Mouse (Mus musculus) G1E (cell line): ENCODE results near the gene Kcne2. TPM values are rescaled to one million over a fixed set of nuclear protein-coding genes. Genes with fewer than 3 reads are reported as not detected.

Experiments
- ATAC-seq: 2 replicates; pipeline ENCODE4 v1.8.0; 2016; ENCODE audit warnings: mild to moderate bottlenecking; ENCODE audit not compliant: insufficient number of reproducible peaks, poor library complexity, low FRiP score, severe bottlenecking; ENCODE audit errors: extremely low read depth
- DNase-seq: peaks from one replicate; pipeline ENCODE4 v3.0.0; 2012; ENCODE audit warnings: low spot score
- H3K27me3 ChIP-seq: 2 replicates; pipeline ENCODE4 v1.6.1; 2012; ENCODE audit warnings: mild to moderate bottlenecking, low read length, inconsistent platforms; ENCODE audit not compliant: insufficient read depth
- H3K36me3 ChIP-seq: replicated peaks from 2 replicates; pipeline ENCODE3; 2012; ENCODE audit warnings: mild to moderate bottlenecking, inconsistent platforms
- H3K4me1 ChIP-seq: 2 replicates; pipeline ENCODE4 v1.6.1; 2012; ENCODE audit warnings: low read depth, low read length, inconsistent platforms, mixed read lengths; ENCODE audit not compliant: insufficient read depth
- H3K4me3 ChIP-seq: 2 replicates; pipeline ENCODE4 v1.5.1; 2012; ENCODE audit warnings: low read depth, mild to moderate bottlenecking, inconsistent platforms, low read length, moderate library complexity, mixed read lengths
- H3K9me3 ChIP-seq: replicated peaks from 2 replicates; pipeline ENCODE4 v1.6.1; 2012; ENCODE audit warnings: inconsistent platforms
- CTCF ChIP-seq: IDR thresholded peaks from 2 replicates; pipeline ENCODE4 v1.5.1; 2012; ENCODE audit warnings: low read depth, low read length, inconsistent platforms, mixed read lengths
- GATA1 ChIP-seq: IDR thresholded peaks from 2 replicates; pipeline ENCODE4 v1.6.1; 2012; ENCODE audit warnings: borderline replicate concordance, low read length, inconsistent platforms, mixed read lengths
- GATA2 ChIP-seq: IDR thresholded peaks from 2 replicates; pipeline ENCODE4 v1.6.1; 2012; ENCODE audit warnings: low read depth, low read length, inconsistent platforms, borderline replicate concordance
- POLR2AphosphoS5 ChIP-seq: IDR thresholded peaks from 2 replicates; pipeline ENCODE4 v1.6.1; 2012; ENCODE audit warnings: low read depth, low read length, inconsistent platforms; ENCODE audit not compliant: insufficient replicate concordance
- TAL1 ChIP-seq: conservative IDR thresholded peaks from 2 replicates; pipeline ENCODE4 v1.6.1; 2012; ENCODE audit warnings: low read depth, low read length, inconsistent platforms, mixed read lengths
- polyA plus RNA-seq: library from polyadenylated mRNA; stranded (reverse); fragments of >175 nt; gene quantifications from 2 replicates; pipeline ENCODE4 v1.2.3, GENCODE M21; 2012
- total RNA-seq, 2 experiments: library from RNA; stranded (forward) in 1 of 2; stranded (reverse) in 1 of 2; fragments of 200-1000 nt in 1 of 2; fragments of >200 nt in 1 of 2; fragmentation: Nextera tagmentation in 1 of 2; gene quantifications; 2 replicates each; pipeline ENCODE4 v1.2.3; 2014 to 2017

Gene Kcne2
- total and polyA plus RNA-seq, 3 experiments: 0.11 TPM; not detected in 2

DNA sequence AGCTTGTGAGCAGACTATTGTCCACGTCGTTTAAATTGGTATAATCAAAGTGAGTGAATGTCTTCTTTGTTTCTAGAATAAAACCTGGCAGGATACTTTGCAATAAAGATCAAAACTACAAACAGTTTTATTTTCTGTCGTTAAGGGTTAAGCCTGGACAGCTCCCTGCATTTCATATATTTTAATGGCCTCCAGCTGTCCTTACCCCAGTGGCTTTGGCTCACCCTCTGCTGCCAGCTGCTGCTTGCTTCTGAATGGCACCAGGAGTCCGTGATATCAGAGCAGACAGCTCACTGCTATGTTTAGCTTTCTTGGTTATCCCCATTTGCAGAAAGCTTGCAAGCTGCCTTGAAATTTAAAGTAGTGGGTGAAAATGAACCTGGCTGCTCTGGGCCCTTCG is 9.8 kb downstream of the Kcne2 start:
- H3K9me3 ChIP-seq: no peaks in the 10 kb centered on the region
- peaks cover 29% of the 10 kb centered on the region for H3K4me1 ChIP-seq
- H3K36me3 ChIP-seq: peaks cover 27% of the 10 kb centered on the region
- TF ChIP-seq TAL1: no peak
- no peak for TF ChIP-seq GATA2
- TF ChIP-seq CTCF: no peak
- TF ChIP-seq POLR2AphosphoS5: no peak
- H3K27me3 ChIP-seq: peaks cover 7% of the 10 kb centered on the region
- H3K4me3 ChIP-seq: peak overlapping the region; percentile 75
- DNase-seq: no peak
- ATAC-seq: no peak

DNA sequence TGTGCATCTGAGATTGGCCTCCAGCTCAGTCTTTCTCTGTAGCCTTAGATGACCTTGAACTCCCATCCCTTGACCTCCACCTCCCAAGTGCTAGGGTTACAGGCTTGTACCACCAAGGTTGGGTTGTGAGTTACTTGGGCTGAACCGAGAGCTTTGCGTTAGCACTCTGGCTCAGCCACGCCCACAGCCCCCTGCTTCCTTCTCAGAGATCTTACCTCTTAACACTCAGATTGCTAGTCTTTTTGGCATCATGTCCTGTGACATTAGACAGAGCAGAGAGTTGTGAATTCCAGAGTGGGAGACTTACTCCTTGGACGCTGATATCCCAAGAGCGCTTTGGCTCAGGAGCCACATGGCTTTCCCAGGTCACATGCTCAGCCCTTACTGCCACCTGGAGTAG is 10.3 kb downstream of the Kcne2 start:
- TF ChIP-seq POLR2AphosphoS5: no peak
- no peak for TF ChIP-seq CTCF
- TF ChIP-seq GATA2: no peak
- TF ChIP-seq GATA1: no peak
- no peak for TF ChIP-seq TAL1
- H3K4me1 ChIP-seq: peaks cover 29% of the 10 kb centered on the region
- no peak overlapping the region for H3K4me3 ChIP-seq

DNA sequence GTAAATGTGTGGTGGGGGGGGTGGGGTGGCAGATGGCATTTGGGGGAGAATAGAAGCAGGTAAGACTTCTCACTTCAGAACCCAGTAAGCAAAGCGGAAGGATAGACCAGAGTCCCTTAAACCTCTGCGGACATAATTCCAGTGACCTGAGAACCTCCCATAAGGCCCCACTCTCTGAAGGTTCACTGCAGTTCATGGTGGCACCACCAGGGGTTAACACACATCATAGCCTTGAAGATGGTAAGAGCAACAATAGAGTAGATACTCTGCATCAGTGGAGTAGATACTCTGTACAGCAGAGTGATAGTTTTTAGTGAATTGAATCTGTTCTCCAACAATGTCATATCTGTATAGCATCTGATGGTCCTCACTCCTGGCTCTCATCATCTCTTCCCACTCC is 13.3 kb downstream of the Kcne2 start:
- DNase-seq: no peak
- Histone ChIP-seq H3K4me1 (peaks cover 21% of the 10 kb centered on the region), H3K36me3 (peaks cover 52% of the 10 kb centered on the region), H3K9me3 (no peaks in the 10 kb centered on the region), H3K27me3 (no peaks in the 10 kb centered on the region), H3K4me3 (no peak overlapping the region)
- no peak for TF ChIP-seq TAL1
- TF ChIP-seq GATA1: no peak
- TF ChIP-seq GATA2: no peak
- TF ChIP-seq CTCF: 0 out of 2 replicates have a peak, but pooled peaks have one; percentile 23
- no peak for TF ChIP-seq POLR2AphosphoS5
- no peak for ATAC-seq

More for the DNA sequence above, 10.3 kb downstream of the Kcne2 start:
- Histone ChIP-seq H3K36me3 (peaks cover 32% of the 10 kb centered on the region), H3K9me3 (no peaks in the 10 kb centered on the region), H3K27me3 (peaks cover 6% of the 10 kb centered on the region)
- ATAC-seq (no peak), DNase-seq (no peak)

DNA sequence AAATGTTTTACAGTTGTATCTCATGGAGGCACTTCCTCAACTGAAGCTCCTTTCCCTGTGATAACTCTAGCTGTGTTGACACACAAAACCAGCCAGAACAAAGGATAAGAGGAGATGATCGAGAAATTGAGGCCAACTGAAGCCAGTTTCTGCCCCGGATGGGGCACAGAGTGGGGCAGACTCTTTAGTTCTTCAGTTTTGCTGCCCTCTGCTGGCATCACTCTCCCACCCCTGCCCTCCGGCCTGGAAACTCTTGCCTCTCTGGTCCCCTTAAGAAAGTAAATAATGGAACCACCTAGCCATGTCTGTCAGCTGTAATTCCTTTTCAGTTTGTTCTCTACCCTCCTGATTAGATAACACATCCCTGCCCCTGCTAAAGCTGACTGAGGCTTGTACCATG is 15.8 kb downstream of the Kcne2 start:
- Histone ChIP-seq H3K4me1 (peaks cover 2% of the 10 kb centered on the region; the same call in 1 of the 2 replicates), H3K27me3 (no peaks in the 10 kb centered on the region), H3K36me3 (peaks cover 76% of the 10 kb centered on the region), H3K9me3 (no peaks in the 10 kb centered on the region), H3K4me3 (no peak overlapping the region)
- DNase-seq (no peak), ATAC-seq (no peak)
- TF ChIP-seq TAL1: no peak
- no peak for TF ChIP-seq CTCF
- TF ChIP-seq GATA1: no peak
- no peak for TF ChIP-seq POLR2AphosphoS5
- no peak for TF ChIP-seq GATA2

DNA sequence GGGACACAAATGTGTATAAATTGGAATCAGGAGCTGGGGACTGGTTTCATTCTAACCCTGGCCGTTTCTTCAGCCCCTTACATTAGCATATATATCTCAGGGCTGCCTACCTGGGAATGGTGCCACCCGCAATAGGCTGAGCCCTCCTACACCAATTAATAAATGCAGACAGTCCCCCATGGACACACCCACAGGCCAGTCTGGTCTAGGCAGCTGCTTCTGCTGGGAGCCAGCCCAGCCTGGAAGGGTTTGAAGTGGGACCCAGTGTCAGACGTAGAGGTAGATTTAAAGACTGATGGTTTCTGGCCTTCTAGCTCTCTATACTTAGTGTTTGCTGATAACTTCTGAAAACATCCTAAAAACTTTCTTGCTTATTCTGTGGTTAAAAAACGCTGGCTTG is 16.9 kb downstream of the Kcne2 start:
- no peak overlapping the region for H3K4me3 ChIP-seq
- no peaks in the 10 kb centered on the region for H3K9me3 ChIP-seq
- ATAC-seq (no peak), DNase-seq (no peak)
- H3K27me3 ChIP-seq: no peaks in the 10 kb centered on the region
- peaks cover 4% of the 10 kb centered on the region; the same call in 1 of the 2 replicates for H3K4me1 ChIP-seq
- H3K36me3 ChIP-seq: peaks cover 84% of the 10 kb centered on the region
- no peak for TF ChIP-seq POLR2AphosphoS5
- no peak for TF ChIP-seq CTCF
- TF ChIP-seq GATA2: no peak
- TF ChIP-seq GATA1: no peak
- TF ChIP-seq TAL1: no peak

DNA sequence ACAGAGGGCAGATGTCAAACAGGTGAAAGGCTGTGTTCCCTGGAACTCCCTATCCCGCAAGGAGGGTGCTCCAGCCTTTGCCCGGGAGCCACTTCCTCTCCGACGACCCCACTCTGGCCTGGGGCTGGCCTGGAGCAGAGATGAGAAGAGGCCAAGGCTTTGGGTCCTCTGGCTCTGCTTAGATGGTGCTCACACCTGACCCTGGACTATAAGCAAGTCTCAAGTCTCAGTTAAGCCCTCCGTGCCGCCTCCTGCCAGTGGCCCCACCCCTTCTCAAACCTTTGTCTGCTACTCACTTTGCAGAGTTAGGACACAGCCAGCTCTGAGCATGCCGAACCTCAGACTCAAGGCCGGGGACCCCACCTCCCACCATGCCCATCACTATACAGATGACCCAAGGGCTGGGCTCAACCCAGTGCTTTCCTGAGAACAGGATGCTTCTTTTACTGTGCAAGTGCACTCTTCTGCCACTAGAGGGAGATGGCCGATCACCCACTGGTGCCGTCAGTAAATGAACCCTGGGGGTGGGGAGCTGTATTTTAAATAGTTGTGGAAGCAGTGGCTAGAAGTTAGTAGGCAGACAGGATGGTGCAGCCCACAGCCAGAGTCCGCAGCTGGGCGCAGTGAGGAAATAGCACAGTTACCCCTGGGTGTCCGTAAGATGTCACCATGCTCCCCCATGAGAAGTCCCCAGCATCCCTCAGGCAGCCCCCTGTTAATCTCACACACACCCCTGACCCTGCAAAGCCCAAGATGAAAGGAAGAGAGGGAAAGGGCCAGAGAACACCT is 22.0 kb downstream of the Kcne2 start:
- ATAC-seq (peak; percentile 73), DNase-seq (peak; percentile 71)
- Histone ChIP-seq H3K9me3 (no peaks in the 10 kb centered on the region), H3K4me3 (no peak overlapping the region), H3K36me3 (peaks cover 41% of the 10 kb centered on the region), H3K4me1 (peaks cover 29% of the 10 kb centered on the region), H3K27me3 (peaks cover 11% of the 10 kb centered on the region)
- TF ChIP-seq CTCF (peak; percentile 81), TAL1 (no peak)
